Mouse (Mus musculus): ENCODE measurements around the gene Epb41l2.

DNA sequence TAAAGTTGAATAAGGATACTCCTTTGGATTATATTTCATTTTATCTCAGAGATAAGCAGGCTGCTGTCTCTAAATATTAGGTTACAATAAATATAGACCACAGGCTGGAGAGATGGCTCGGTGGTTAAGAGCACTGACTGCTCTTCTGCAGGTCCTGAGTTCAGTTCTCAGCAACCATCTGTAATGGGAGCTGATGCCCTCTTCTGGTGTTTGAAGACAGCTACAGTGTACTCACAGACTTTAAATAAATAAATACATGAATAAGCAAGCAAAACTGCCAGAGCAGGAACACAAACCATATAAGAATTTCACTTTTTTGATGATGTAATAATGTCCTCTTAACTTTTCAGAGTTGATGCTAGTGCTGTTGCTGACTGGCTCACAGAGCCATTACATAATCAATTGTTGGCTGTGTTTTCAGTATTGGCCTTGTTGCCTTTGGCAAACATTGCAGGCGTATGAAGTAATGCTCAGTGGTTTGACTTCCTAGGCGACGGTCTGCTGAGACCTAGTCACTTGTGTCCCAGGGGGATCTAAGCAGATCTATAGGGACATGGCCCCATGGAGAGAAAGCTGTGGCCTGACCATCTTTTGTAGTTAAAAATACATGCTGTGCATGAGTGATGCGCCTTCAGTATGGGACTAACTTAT is 35.8 kb downstream of the Epb41l2 start:
- TF ChIP-seq CTCF (IDR thresholded peaks at IDR 0.05; ENCODE audit: insufficient read depth, low read length) (no peak), POLR2A (IDR thresholded peaks at IDR 0.05; ENCODE audit: borderline replicate concordance, extremely low read depth, low read depth, low read length) (no peak)
